In genomic region chr2:160158599-160159261, GRCm38 (mm10) we compare ENCODE assay signal across 18 mouse cellular contexts.
DNase-seq lines count a peak whose midpoint lies in the region; ATAC-seq and TF ChIP-seq lines count a peak whose summit lies in the region.
"Had no signal": no experiment of that assay in that cellular context is flagged by ENCODE, and none has a peak within 500 bp of the region (broad histone marks: within the 10 kb centered on the region; RNA-seq: fewer than 3 reads in every experiment).

No protein-coding gene starts in this region.

- no peak overlapping the region for H3K9ac ChIP-seq in forebrain, embryonic 12.5 days
- H3K9ac ChIP-seq in CH12.LX (ENCODE audit: insufficient read depth, low read depth): no peak overlapping the region
- H3K9ac ChIP-seq in hindbrain, embryonic 12.5 days: no peak overlapping the region
- H3K9ac ChIP-seq in midbrain, embryonic 15.5 days: no peak overlapping the region
- no peak overlapping the region for H3K9ac ChIP-seq in intestine, embryonic 15.5 days
- H3K9ac ChIP-seq: embryonic facial prominence, embryonic 13.5 days; liver, embryonic 14.5 days; neural tube, embryonic 12.5 days had no signal

- no peaks in the 10 kb centered on the region for H3K36me3 ChIP-seq in forebrain, embryonic 12.5 days (replicated peaks)
- no peaks in the 10 kb centered on the region for H3K36me3 ChIP-seq in forebrain, embryonic 10.5 days (replicated peaks)
- no peaks in the 10 kb centered on the region for H3K36me3 ChIP-seq in CH12.LX (replicated peaks in 1 of 2; ENCODE audit: control insufficient read depth in 1 of 2, insufficient read depth in 1 of 2, low read length in 1 of 2)
- H3K36me3 ChIP-seq in hindbrain, embryonic 12.5 days: no peaks in the 10 kb centered on the region
- no peaks in the 10 kb centered on the region for H3K36me3 ChIP-seq in midbrain, embryonic 15.5 days (replicated peaks)
- no peaks in the 10 kb centered on the region for H3K36me3 ChIP-seq in intestine, embryonic 15.5 days
- H3K36me3 ChIP-seq: embryonic facial prominence, embryonic 13.5 days; neural tube, embryonic 12.5 days had no signal

- no peaks in the 10 kb centered on the region for H3K9me3 ChIP-seq in forebrain, embryonic 12.5 days
- no peaks in the 10 kb centered on the region for H3K9me3 ChIP-seq in forebrain, embryonic 10.5 days
- no peaks in the 10 kb centered on the region for H3K9me3 ChIP-seq in CH12.LX (replicated peaks; ENCODE audit: low read length)
- H3K9me3 ChIP-seq in hindbrain, embryonic 12.5 days (replicated peaks): no peaks in the 10 kb centered on the region
- no peaks in the 10 kb centered on the region for H3K9me3 ChIP-seq in midbrain, embryonic 15.5 days
- H3K9me3 ChIP-seq in intestine, embryonic 15.5 days: no peaks in the 10 kb centered on the region
- H3K9me3 ChIP-seq: embryonic facial prominence, embryonic 13.5 days; neural tube, embryonic 12.5 days had no signal

- no peak for TF ChIP-seq EP300 in CH12.LX (IDR thresholded peaks at IDR 0.05; ENCODE audit: low read length)

- WGBS in forebrain, embryonic 12.5 days: 58% methylated on average over 13 of the region's 13 CpGs
- WGBS in forebrain, embryonic 10.5 days: 90% methylated on average over 13 of the region's 13 CpGs
- WGBS in hindbrain, embryonic 12.5 days: 68% methylated on average over 13 of the region's 13 CpGs
- WGBS in midbrain, embryonic 15.5 days: 38% methylated on average over 13 of the region's 13 CpGs
- WGBS in lung, adult 2 months: 56% methylated on average over 13 of the region's 13 CpGs
- WGBS in intestine, embryonic 15.5 days: 76% methylated on average over 13 of the region's 13 CpGs

- TF ChIP-seq RAD21 in CH12.LX (IDR thresholded peaks at IDR 0.05; ENCODE audit: low read depth, low read length): no peak

- no peaks in the 10 kb centered on the region for H3K27me3 ChIP-seq in forebrain, embryonic 12.5 days
- no peaks in the 10 kb centered on the region for H3K27me3 ChIP-seq in forebrain, embryonic 10.5 days (ENCODE audit: poor library complexity, severe bottlenecking)
- no peaks in the 10 kb centered on the region for H3K27me3 ChIP-seq in CH12.LX (replicated peaks)
- no peaks in the 10 kb centered on the region for H3K27me3 ChIP-seq in hindbrain, embryonic 12.5 days
- no peaks in the 10 kb centered on the region for H3K27me3 ChIP-seq in midbrain, embryonic 15.5 days (replicated peaks)
- H3K27me3 ChIP-seq in intestine, embryonic 15.5 days (replicated peaks): no peaks in the 10 kb centered on the region
- H3K27me3 ChIP-seq: embryonic facial prominence, embryonic 13.5 days; neural tube, embryonic 12.5 days; Patski had no signal

- H3K27ac ChIP-seq in forebrain, embryonic 12.5 days: no peak overlapping the region
- no peak overlapping the region for H3K27ac ChIP-seq in forebrain, embryonic 10.5 days
- no peak overlapping the region for H3K27ac ChIP-seq in CH12.LX (ENCODE audit: insufficient read depth, low read depth)
- no peak overlapping the region for H3K27ac ChIP-seq in hindbrain, embryonic 12.5 days
- peak overlapping the region; percentile 46; the same call in 1 of the 2 replicates for H3K27ac ChIP-seq in midbrain, embryonic 15.5 days
- H3K27ac ChIP-seq in intestine, embryonic 15.5 days: no peak overlapping the region
- H3K27ac ChIP-seq: embryonic facial prominence, embryonic 13.5 days; left cerebral cortex, adult 2 months; liver, embryonic 14.5 days; neural tube, embryonic 12.5 days had no signal

- H3K79me2 ChIP-seq in CH12.LX (replicated peaks; ENCODE audit: control insufficient read depth, extremely low read depth, insufficient read depth, poor library complexity, severe bottlenecking): no peaks in the 10 kb centered on the region

- in situ Hi-C loops in CH12.LX (cut with MboI; ENCODE audit: low pct_ligation_motif_present, low pct_unique_long_range_greater_than_20kb, low sequenced_read_pairs): no loop called here

- dilution Hi-C loops in CH12.LX (cut with MboI; ENCODE audit: extremely low pct_ligation_motif_present, extremely low pct_unique_long_range_greater_than_20kb, low sequenced_read_pairs): no loop called here

- no peak overlapping the region for H3K4me3 ChIP-seq in forebrain, embryonic 12.5 days (replicated peaks)
- H3K4me3 ChIP-seq in forebrain, embryonic 10.5 days: no peak overlapping the region
- H3K4me3 ChIP-seq in CH12.LX (replicated peaks in 1 of 3; ENCODE audit: low read depth in 2 of 3, low read length in 2 of 3, poor library complexity in 1 of 3): no peak overlapping the region
- no peak overlapping the region for H3K4me3 ChIP-seq in hindbrain, embryonic 12.5 days
- H3K4me3 ChIP-seq in midbrain, embryonic 15.5 days: no peak overlapping the region
- H3K4me3 ChIP-seq in lung, adult 2 months (replicated peaks; ENCODE audit: extremely low read depth, low read depth, low read length): no peak overlapping the region
- H3K4me3 ChIP-seq in intestine, embryonic 15.5 days (replicated peaks): no peak overlapping the region
- H3K4me3 ChIP-seq: embryonic facial prominence, embryonic 13.5 days; left cerebral cortex, adult 2 months; neural tube, embryonic 12.5 days had no signal

- ATAC-seq in forebrain, embryonic 12.5 days (ENCODE audit: low FRiP score): peak; percentile 69
- peak; percentile 78 for ATAC-seq in hindbrain, embryonic 12.5 days (ENCODE audit: low FRiP score)
- peak; percentile 91 for ATAC-seq in midbrain, embryonic 15.5 days (replicated peaks)
- no peak for ATAC-seq in intestine, embryonic 15.5 days
- ATAC-seq: Patski had no signal

- DNase-seq in forebrain, embryonic 10.5 days (ENCODE audit: extremely low spot score, low spot score): no peak
- DNase-seq in CH12.LX (ENCODE audit: extremely low read depth) (no peak), MN1 (ENCODE audit: low spot score) (no peak)
- no peak for DNase-seq in lung, adult 2 months
- DNase-seq: cerebellum, adult 11-12 months; kidney, adult 2 months; lung, postnatal 14 days; spleen, adult 18-20 months; thymus, postnatal 25 days had no signal

- no peak overlapping the region for H3K4me2 ChIP-seq in forebrain, embryonic 12.5 days
- 0 out of 2 replicates have a peak overlapping the region, but pooled peaks have one; percentile 13 for H3K4me2 ChIP-seq in CH12.LX (ENCODE audit: insufficient read depth, low read depth, poor library complexity, severe bottlenecking)
- H3K4me2 ChIP-seq in hindbrain, embryonic 12.5 days (replicated peaks): 0 out of 2 replicates have a peak overlapping the region, but pooled peaks have one; percentile 1
- H3K4me2 ChIP-seq in midbrain, embryonic 15.5 days: peak overlapping the region; percentile 36
- no peak overlapping the region for H3K4me2 ChIP-seq in intestine, embryonic 15.5 days (replicated peaks)
- H3K4me2 ChIP-seq: embryonic facial prominence, embryonic 13.5 days; neural tube, embryonic 12.5 days had no signal

- H3K4me1 ChIP-seq in forebrain, embryonic 12.5 days: peaks cover 12% of the 10 kb centered on the region
- H3K4me1 ChIP-seq in forebrain, embryonic 10.5 days: no peaks in the 10 kb centered on the region
- H3K4me1 ChIP-seq in CH12.LX (ENCODE audit: control insufficient read depth in 1 of 2, insufficient read depth in 2 of 2): no peaks in the 10 kb centered on the region
- H3K4me1 ChIP-seq in hindbrain, embryonic 12.5 days: peaks cover 13% of the 10 kb centered on the region; the same call in 1 of the 2 replicates
- H3K4me1 ChIP-seq in midbrain, embryonic 15.5 days: peaks cover 15% of the 10 kb centered on the region
- no peaks in the 10 kb centered on the region for H3K4me1 ChIP-seq in lung, adult 2 months (ENCODE audit: control insufficient read depth, insufficient read depth, low read length)
- no peaks in the 10 kb centered on the region for H3K4me1 ChIP-seq in intestine, embryonic 15.5 days (replicated peaks)
- H3K4me1 ChIP-seq: embryonic facial prominence, embryonic 13.5 days had no signal

- TF ChIP-seq POLR2A in CH12.LX (IDR thresholded peaks at IDR 0.05; ENCODE audit: low read depth, low read length): no peak
- no peak for TF ChIP-seq POLR2A in lung, adult 2 months (IDR thresholded peaks at IDR 0.05; ENCODE audit: borderline replicate concordance, extremely low read depth, low read depth, low read length)

- TF ChIP-seq CTCF in CH12.LX (conservative IDR thresholded peaks at IDR 0.05 in 1 of 2, IDR thresholded peaks at IDR 0.05 in 1 of 2; ENCODE audit: low read depth in 2 of 2, low read length in 2 of 2): no peak
- no peak for TF ChIP-seq CTCF in lung, adult 2 months (IDR thresholded peaks at IDR 0.05; ENCODE audit: insufficient read depth, low read length)

TF ChIP-seq in CH12.LX, 34 proteins besides CTCF, POLR2A, EP300 and RAD21:
- TF ChIP-seq JUN (IDR thresholded peaks at IDR 0.05; ENCODE audit: insufficient read depth, low read depth, low read length): no peak
- no peak for TF ChIP-seq CHD1 (IDR thresholded peaks at IDR 0.05; ENCODE audit: low read depth, low read length)
- TF ChIP-seq USF2 (conservative IDR thresholded peaks at IDR 0.05; ENCODE audit: low read depth, low read length): no peak
- no peak for TF ChIP-seq MXI1 (IDR thresholded peaks at IDR 0.05; ENCODE audit: low read depth, low read length)
- TF ChIP-seq CHD2 (IDR thresholded peaks at IDR 0.05; ENCODE audit: low read length): no peak
- TF ChIP-seq ELF1 (IDR thresholded peaks at IDR 0.05; ENCODE audit: low read depth, low read length): no peak
- TF ChIP-seq JUND (conservative IDR thresholded peaks at IDR 0.05; ENCODE audit: low read depth, low read length): no peak
- TF ChIP-seq MAX (IDR thresholded peaks at IDR 0.05; ENCODE audit: low read length): no peak
- TF ChIP-seq NELFE (IDR thresholded peaks at IDR 0.05; ENCODE audit: low read depth, low read length): no peak
- TF ChIP-seq NRF1 (IDR thresholded peaks at IDR 0.05; ENCODE audit: low read depth, low read length): no peak
- no peak for TF ChIP-seq MAZ (IDR thresholded peaks at IDR 0.05; ENCODE audit: low read depth, low read length)
- no peak for TF ChIP-seq POLR2AphosphoS2 (IDR thresholded peaks at IDR 0.05; ENCODE audit: low read depth, low read length)
- TF ChIP-seq GABPA (IDR thresholded peaks at IDR 0.05; ENCODE audit: insufficient replicate concordance, low read depth, low read length): no peak
- TF ChIP-seq ZKSCAN1 (IDR thresholded peaks at IDR 0.05; ENCODE audit: borderline replicate concordance, low read depth, low read length): no peak
- TF ChIP-seq ETS1 (conservative IDR thresholded peaks at IDR 0.05; ENCODE audit: low read depth, low read length): no peak
TF ChIP-seq in CH12.LX: peak in this region for 0.

Comparison
In these comparisons a context has a peak if more than half of its experiments do, and no peak if none do; other contexts are left out.
1. H3K4me2 ChIP-seq: peak in CH12.LX (single experiment), hindbrain, embryonic 12.5 days (single experiment) and midbrain, embryonic 15.5 days (single experiment); none in forebrain, embryonic 12.5 days (single experiment) and intestine, embryonic 15.5 days (single experiment).